ENCODE assay signal across 11 mouse cellular contexts in the genomic region with DNA sequence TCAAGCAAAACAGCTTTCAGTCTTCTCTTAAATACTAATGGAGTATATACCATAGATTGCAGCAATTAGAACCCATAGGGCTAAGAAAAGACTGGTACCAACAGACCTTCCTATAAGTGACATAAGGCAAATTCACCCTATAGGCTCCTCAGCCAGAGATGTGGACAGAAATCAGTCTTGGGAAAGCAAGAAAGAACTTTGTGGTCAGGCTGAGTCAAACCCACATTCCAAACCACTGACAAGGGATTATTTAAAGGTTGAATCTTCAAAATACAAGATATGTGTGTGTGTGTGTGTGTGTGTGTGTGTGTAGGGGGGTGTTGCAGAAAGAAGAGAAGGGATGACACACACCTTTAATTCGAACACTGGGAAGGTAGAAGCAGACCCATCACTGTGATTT. TPM values are rescaled to one million over a fixed set of nuclear protein-coding genes. Genes with fewer than 3 reads are reported as not detected.
DNase-seq lines count a peak whose midpoint lies in the region; ATAC-seq and TF ChIP-seq lines count a peak whose summit lies in the region.
"Had no signal": no experiment of that assay in that cellular context is flagged by ENCODE, and none has a peak within 500 bp of the region (broad histone marks: within the 10 kb centered on the region; RNA-seq: fewer than 3 reads in every experiment).

No protein-coding gene starts in this region.

- no peak for ATAC-seq in forebrain, postnatal 0 days
- no peak for ATAC-seq in forebrain, embryonic 15.5 days (replicated peaks)
- ATAC-seq in kidney, embryonic 14.5 days (ENCODE audit: low FRiP score, low TSS enrichment) = no peak
- 0 out of 2 replicates have a peak, but pooled peaks have one; percentile 18 for ATAC-seq in common myeloid progenitor, adult 5-6 weeks (replicated peaks; ENCODE audit: low read depth, poor library complexity, severe bottlenecking)
- ATAC-seq in activated CD4-positive, CD25-positive, alpha-beta regulatory T cell, adult 4 months = no peak
- no peak for ATAC-seq in inflammation-experienced regulatory T-cells, adult 6 months

- no peaks in the 10 kb centered on the region for H3K27me3 ChIP-seq in forebrain, postnatal 0 days (ENCODE audit: insufficient read depth, low read length)
- no peaks in the 10 kb centered on the region for H3K27me3 ChIP-seq in forebrain, embryonic 15.5 days
- H3K27me3 ChIP-seq in kidney, embryonic 14.5 days (ENCODE audit: control insufficient read depth, insufficient read depth, low read length) = no peaks in the 10 kb centered on the region
- H3K27me3 ChIP-seq: limb, embryonic 13.5 days; neural tube, embryonic 12.5 days had no signal

- DNase-seq in forebrain, postnatal 0 days = no peak
- DNase-seq in kidney, adult 18-20 months = no peak
- DNase-seq in 3T3-L1 (ENCODE audit: low read depth, low spot score) = peak; percentile 95

- no peaks in the 10 kb centered on the region for H3K36me3 ChIP-seq in forebrain, postnatal 0 days (ENCODE audit: insufficient read depth)
- H3K36me3 ChIP-seq in forebrain, embryonic 15.5 days = no peaks in the 10 kb centered on the region
- peaks cover 2% of the 10 kb centered on the region; the same call in 1 of the 2 replicates for H3K36me3 ChIP-seq in kidney, embryonic 14.5 days (ENCODE audit: control insufficient read depth, insufficient read depth, low read length)
- H3K36me3 ChIP-seq: neural tube, embryonic 12.5 days had no signal

- H3K4me2 ChIP-seq in forebrain, postnatal 0 days (ENCODE audit: low read depth) = no peak overlapping the region
- H3K4me2 ChIP-seq in forebrain, embryonic 15.5 days (replicated peaks) = no peak overlapping the region
- no peak overlapping the region for H3K4me2 ChIP-seq in kidney, embryonic 14.5 days (replicated peaks; ENCODE audit: low read depth, low read length)
- H3K4me2 ChIP-seq: limb, embryonic 13.5 days; neural tube, embryonic 12.5 days had no signal

- no peak for TF ChIP-seq CTCF in forebrain, postnatal 0 days (IDR thresholded peaks at IDR 0.05; ENCODE audit: low read depth)

- WGBS in forebrain, postnatal 0 days = 93% methylated on average over 1 of the region's 1 CpGs
- WGBS in forebrain, embryonic 15.5 days = 92% methylated on average over 1 of the region's 1 CpGs
- WGBS in kidney, embryonic 14.5 days = 88% methylated on average over 1 of the region's 1 CpGs

- H3K9me3 ChIP-seq in forebrain, postnatal 0 days (ENCODE audit: low read length) = no peaks in the 10 kb centered on the region
- H3K9me3 ChIP-seq in forebrain, embryonic 15.5 days = no peaks in the 10 kb centered on the region
- H3K9me3 ChIP-seq in kidney, embryonic 14.5 days (ENCODE audit: control insufficient read depth, low read length) = no peaks in the 10 kb centered on the region
- H3K9me3 ChIP-seq: limb, embryonic 13.5 days; neural tube, embryonic 12.5 days had no signal

- no peak overlapping the region for H3K9ac ChIP-seq in forebrain, postnatal 0 days
- no peak overlapping the region for H3K9ac ChIP-seq in forebrain, embryonic 15.5 days (replicated peaks)
- H3K9ac ChIP-seq in kidney, embryonic 14.5 days (ENCODE audit: low read depth, low read length) = no peak overlapping the region
- H3K9ac ChIP-seq: limb, embryonic 13.5 days; neural tube, embryonic 12.5 days had no signal

- no peak overlapping the region for H3K4me3 ChIP-seq in forebrain, postnatal 0 days (ENCODE audit: low read depth, low read length)
- no peak overlapping the region for H3K4me3 ChIP-seq in forebrain, embryonic 15.5 days
- no peak overlapping the region for H3K4me3 ChIP-seq in kidney, embryonic 14.5 days (ENCODE audit: low read length)
- H3K4me3 ChIP-seq: limb, embryonic 13.5 days; neural tube, embryonic 12.5 days had no signal

- H3K4me1 ChIP-seq in forebrain, postnatal 0 days (ENCODE audit: insufficient read depth) = no peaks in the 10 kb centered on the region; the same call in 1 of the 2 replicates
- H3K4me1 ChIP-seq in forebrain, embryonic 15.5 days = peaks cover 5% of the 10 kb centered on the region; the same call in 1 of the 2 replicates
- H3K4me1 ChIP-seq in kidney, embryonic 14.5 days (ENCODE audit: control insufficient read depth, insufficient read depth, low read length) = peaks cover 18% of the 10 kb centered on the region

- H3K27ac ChIP-seq in forebrain, postnatal 0 days (ENCODE audit: low read depth, low read length) = 0 out of 2 replicates have a peak overlapping the region, but pooled peaks have one; percentile 15
- H3K27ac ChIP-seq in forebrain, embryonic 15.5 days (replicated peaks) = no peak overlapping the region
- peak overlapping the region; percentile 24 for H3K27ac ChIP-seq in kidney, embryonic 14.5 days (ENCODE audit: low read depth, low read length)
- H3K27ac ChIP-seq: limb, embryonic 13.5 days; neural tube, embryonic 12.5 days had no signal

RNA-seq across cellular contexts. Expression of a gene that starts 18.2 kb away (rescaled TPM):
- 139 and 181 TPM in 2 replicates for total RNA-seq in forebrain, postnatal 0 days (2014; rRNA removed)
- 74.1 and 90.4 TPM in 2 replicates for polyA plus RNA-seq in forebrain, postnatal 0 days (2015; fragmentation: Nextera tagmentation; extraction: Ambion mirVana)
- polyA plus RNA-seq in forebrain, embryonic 15.5 days (2015; fragmentation: Nextera tagmentation; extraction: Ambion mirVana) = 134 and 139 TPM in 2 replicates
- polyA plus RNA-seq in kidney, embryonic 14.5 days (2014; fragmentation: Nextera tagmentation; extraction: Ambion mirVana) = 146 and 161 TPM in 2 replicates
- total RNA-seq in common myeloid progenitor, adult 5-6 weeks (2017) = 248 and 261 TPM in 2 replicates
- 10 to 100 TPM; 30.9 to 34.2 TPM for polyA plus RNA-seq in activated CD4-positive, CD25-positive, alpha-beta regulatory T cell, adult 4 months (2017; shearing (Covaris generic))
- 10 to 100 TPM; 21.7 to 48.8 (median 23.8) TPM for polyA plus RNA-seq in inflammation-experienced regulatory T-cells, adult 6 months (2017; shearing (Covaris generic))

RNA-seq across cellular contexts. Expression of a gene that starts 18.8 kb away (rescaled TPM):
- 205 and 270 TPM in 2 replicates for total RNA-seq in forebrain, postnatal 0 days (2014; rRNA removed)
- polyA plus RNA-seq in forebrain, postnatal 0 days (2015; fragmentation: Nextera tagmentation; extraction: Ambion mirVana) = 653 and 670 TPM in 2 replicates
- polyA plus RNA-seq in forebrain, embryonic 15.5 days (2015; fragmentation: Nextera tagmentation; extraction: Ambion mirVana) = 995 and 1,028 TPM in 2 replicates
- polyA plus RNA-seq in kidney, embryonic 14.5 days (2014; fragmentation: Nextera tagmentation; extraction: Ambion mirVana) = 1,180 and 1,314 TPM in 2 replicates
- total RNA-seq in common myeloid progenitor, adult 5-6 weeks (2017) = 1,831 and 1,833 TPM in 2 replicates
- 100 to 1,000 TPM; 335 to 345 TPM for polyA plus RNA-seq in activated CD4-positive, CD25-positive, alpha-beta regulatory T cell, adult 4 months (2017; shearing (Covaris generic))
- 100 to 1,000 TPM; 360 to 441 (median 366) TPM for polyA plus RNA-seq in inflammation-experienced regulatory T-cells, adult 6 months (2017; shearing (Covaris generic))

RNA-seq across cellular contexts. Expression of a gene that starts 36.8 kb away (rescaled TPM):
- total RNA-seq in forebrain, postnatal 0 days (2014; rRNA removed) = 0.85 and 1.6 TPM in 2 replicates
- polyA plus RNA-seq in forebrain, postnatal 0 days (2015; fragmentation: Nextera tagmentation; extraction: Ambion mirVana) = 0.30 and 0.34 TPM in 2 replicates
- 0.38 and 0.63 TPM in 2 replicates for polyA plus RNA-seq in forebrain, embryonic 15.5 days (2015; fragmentation: Nextera tagmentation; extraction: Ambion mirVana)
- 3.1 and 3.9 TPM in 2 replicates for polyA plus RNA-seq in kidney, embryonic 14.5 days (2014; fragmentation: Nextera tagmentation; extraction: Ambion mirVana)
- total RNA-seq in common myeloid progenitor, adult 5-6 weeks (2017) = 121 and 135 TPM in 2 replicates
- polyA plus RNA-seq in activated CD4-positive, CD25-positive, alpha-beta regulatory T cell, adult 4 months (2017; shearing (Covaris generic)) = 1 to 10 TPM; 1.2 TPM
- 1 to 10 TPM in 2 of 3 experiments, under 1 TPM in 1; 0.96 to 1.3 (median 1.1) TPM for polyA plus RNA-seq in inflammation-experienced regulatory T-cells, adult 6 months (2017; shearing (Covaris generic))
- polyA plus RNA-seq: frontal cortex, adult 2 months had no signal

RNA-seq across cellular contexts. Expression of a gene that starts 51.1 kb away (rescaled TPM):
- 120 and 147 TPM in 2 replicates for total RNA-seq in forebrain, postnatal 0 days (2014; rRNA removed)
- polyA plus RNA-seq in forebrain, postnatal 0 days (2015; fragmentation: Nextera tagmentation; extraction: Ambion mirVana) = 209 and 217 TPM in 2 replicates
- polyA plus RNA-seq in forebrain, embryonic 15.5 days (2015; fragmentation: Nextera tagmentation; extraction: Ambion mirVana) = 215 and 220 TPM in 2 replicates
- polyA plus RNA-seq in kidney, embryonic 14.5 days (2014; fragmentation: Nextera tagmentation; extraction: Ambion mirVana) = 290 and 322 TPM in 2 replicates
- total RNA-seq in common myeloid progenitor, adult 5-6 weeks (2017) = 53.8 and 55.5 TPM in 2 replicates
- 100 to 1,000 TPM; 231 to 266 TPM for polyA plus RNA-seq in activated CD4-positive, CD25-positive, alpha-beta regulatory T cell, adult 4 months (2017; shearing (Covaris generic))
- 100 to 1,000 TPM; 216 to 248 (median 223) TPM for polyA plus RNA-seq in inflammation-experienced regulatory T-cells, adult 6 months (2017; shearing (Covaris generic))

RNA-seq across cellular contexts. Expression of a gene that starts 54.5 kb away (rescaled TPM):
- 34.0 and 34.4 TPM in 2 replicates for total RNA-seq in forebrain, postnatal 0 days (2014; rRNA removed)
- 14.6 and 18.5 TPM in 2 replicates for polyA plus RNA-seq in forebrain, postnatal 0 days (2015; fragmentation: Nextera tagmentation; extraction: Ambion mirVana)
- polyA plus RNA-seq in forebrain, embryonic 15.5 days (2015; fragmentation: Nextera tagmentation; extraction: Ambion mirVana) = 24.7 and 26.8 TPM in 2 replicates
- polyA plus RNA-seq in kidney, embryonic 14.5 days (2014; fragmentation: Nextera tagmentation; extraction: Ambion mirVana) = 11.5 and 19.5 TPM in 2 replicates
- 4.2 and 4.9 TPM in 2 replicates for total RNA-seq in common myeloid progenitor, adult 5-6 weeks (2017)
- 1 to 10 TPM; 4.0 to 5.8 TPM for polyA plus RNA-seq in activated CD4-positive, CD25-positive, alpha-beta regulatory T cell, adult 4 months (2017; shearing (Covaris generic))
- polyA plus RNA-seq in inflammation-experienced regulatory T-cells, adult 6 months (2017; shearing (Covaris generic)) = 1 to 10 TPM; 3.8 to 7.3 (median 6.4) TPM
